Mouse (Mus musculus) activated CD4-positive, CD25-positive, alpha-beta regulatory T cell, adult 4 months (primary cell): ENCODE results near the gene Kat2b. TPM values are rescaled to one million over a fixed set of nuclear protein-coding genes. Genes with fewer than 3 reads are reported as not detected.
A peak's percentile ranks its signal among the peaks of the same experiment; 100 is the strongest.
"Not testable (repeated sequence)": the region's sequence is repeated elsewhere in the genome, so short reads cannot be mapped to it uniquely, and the experiment has no call there.

Experiments used
- ATAC-seq: one replicate; pipeline ENCODE4 v1.8.0; 2017
- polyA plus RNA-seq, 2 experiments: library from polyadenylated mRNA; unstranded; fragments of 100-300 nt; shearing (Covaris generic); gene quantifications; one replicate each; pipeline ENCODE4 v1.2.1; 2017

Kat2b gene
- 10 to 100 TPM; 12.1 to 22.0 TPM for polyA plus RNA-seq

- ATAC-seq, result peak; percentile 4
Observed at GRCm38 (mm10) chr17:53566161-53566918, at the start of gene Kat2b. Gene Kat2b (plus strand): TSS chr17:53566861.

- no peak for ATAC-seq
Observed at GRCm38 (mm10) chr17:53519364-53519763, 47.3 kb upstream of the Kat2b start.

- ATAC-seq, result no peak
Observed at GRCm38 (mm10) chr17:53520509-53520908, 46.2 kb upstream of the Kat2b start.

DNA sequence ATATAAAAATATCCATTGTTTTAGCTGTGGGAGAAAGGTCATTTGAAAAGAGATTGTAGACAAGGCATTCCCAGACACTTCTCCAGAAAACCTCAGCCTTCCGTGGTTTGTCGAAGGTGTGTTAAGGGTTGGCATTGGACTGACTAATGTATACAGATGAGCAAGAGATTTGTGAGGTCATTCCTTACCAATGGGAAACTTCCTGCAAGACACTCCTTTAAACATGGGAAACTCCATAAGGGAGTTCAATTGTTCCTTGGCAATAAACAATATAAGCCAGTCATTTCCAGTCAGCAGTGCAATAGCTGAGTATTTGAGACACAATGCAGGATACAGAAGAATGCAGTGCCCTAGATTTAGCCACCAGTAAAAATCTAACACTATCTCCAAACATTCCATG is 38.6 kb upstream of the Kat2b start:
- no peak for ATAC-seq

- no peak for ATAC-seq
Observed at GRCm38 (mm10) chr17:53531160-53531559, 35.5 kb upstream of the Kat2b start.

DNA sequence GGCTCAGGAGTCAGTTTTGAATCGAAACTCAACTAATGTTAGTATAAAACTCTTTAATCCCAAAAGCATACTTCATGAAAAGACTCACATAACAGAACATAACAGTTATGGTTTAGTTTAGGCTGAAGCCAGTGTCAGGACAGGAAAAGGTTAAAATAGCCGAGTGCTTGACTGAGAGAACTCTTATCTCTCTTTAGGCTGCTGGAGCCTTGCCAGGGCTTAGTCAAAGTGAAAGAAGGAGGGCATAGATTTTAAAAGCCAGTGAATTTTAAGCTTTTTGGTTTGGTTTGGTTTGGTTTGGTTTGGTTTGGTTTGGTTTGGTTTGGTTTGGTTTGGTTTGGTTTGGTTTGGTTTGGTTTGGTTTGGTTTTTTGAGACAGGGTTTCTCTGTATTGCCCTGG is 34.2 kb upstream of the Kat2b start:
- ATAC-seq, result no peak

GRCm38 (mm10) chr17:53539351-53539750 is 27.3 kb upstream of the Kat2b start, which contains the start of gene Pp2d1:
Gene Pp2d1 (minus strand): TSS chr17:53539451.
- ATAC-seq, result not testable (repeated sequence)

DNA sequence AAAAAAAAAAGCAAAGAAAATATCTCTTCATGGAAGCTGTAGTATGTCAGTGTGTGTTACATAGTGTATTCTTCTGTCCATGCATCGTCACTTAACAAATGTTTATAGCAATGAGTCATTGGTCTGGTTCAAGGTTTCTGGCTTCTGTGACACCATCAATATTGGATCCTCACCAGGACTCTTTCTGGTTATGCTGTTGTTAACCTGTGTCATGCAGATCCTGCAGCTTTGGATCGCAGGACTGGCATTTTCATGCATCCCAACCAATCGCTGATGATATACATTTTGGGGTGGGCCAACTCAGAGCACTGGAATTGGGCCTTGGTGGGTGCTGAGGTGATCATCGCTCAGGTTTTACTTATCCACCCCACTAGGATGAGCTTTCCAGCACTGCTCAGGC is 24.1 kb upstream of the Kat2b start:
- ATAC-seq, result no peak

DNA sequence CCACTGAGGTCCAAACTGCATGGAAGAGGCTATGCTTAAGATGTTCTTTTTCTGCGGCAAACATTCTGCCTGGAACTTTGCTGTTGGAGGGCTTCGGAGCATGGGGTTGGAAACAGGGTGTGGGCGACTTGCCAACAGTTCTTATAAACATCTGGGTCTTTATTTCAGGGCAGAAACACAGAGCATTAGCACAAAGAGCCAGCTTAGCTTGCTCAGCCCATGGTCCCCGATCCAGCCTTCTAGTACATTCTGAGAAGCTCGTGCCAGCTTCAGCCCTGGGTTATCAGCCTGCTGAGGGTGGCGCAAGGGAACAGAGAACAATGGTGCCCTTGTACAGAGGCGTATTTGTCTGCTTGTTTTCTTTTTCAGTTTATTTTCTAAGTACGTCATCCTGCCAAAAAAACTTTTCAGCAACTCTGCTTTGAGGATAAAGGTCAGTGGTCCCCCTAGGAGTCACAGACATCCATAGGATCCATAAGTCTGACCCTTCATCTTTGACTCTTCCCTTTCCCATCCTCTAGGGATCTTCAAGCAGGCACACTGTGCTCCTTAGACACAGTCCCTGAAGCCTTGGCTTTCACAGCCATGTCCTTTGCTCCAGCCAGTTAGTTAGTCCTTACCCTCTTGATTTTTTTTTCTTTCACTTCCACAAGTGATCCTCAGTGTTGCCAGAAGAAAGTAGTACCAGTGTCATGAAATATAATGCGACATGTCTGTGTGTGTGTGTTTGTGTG is 22.9 kb upstream of the Kat2b start:
- no peak for ATAC-seq

DNA sequence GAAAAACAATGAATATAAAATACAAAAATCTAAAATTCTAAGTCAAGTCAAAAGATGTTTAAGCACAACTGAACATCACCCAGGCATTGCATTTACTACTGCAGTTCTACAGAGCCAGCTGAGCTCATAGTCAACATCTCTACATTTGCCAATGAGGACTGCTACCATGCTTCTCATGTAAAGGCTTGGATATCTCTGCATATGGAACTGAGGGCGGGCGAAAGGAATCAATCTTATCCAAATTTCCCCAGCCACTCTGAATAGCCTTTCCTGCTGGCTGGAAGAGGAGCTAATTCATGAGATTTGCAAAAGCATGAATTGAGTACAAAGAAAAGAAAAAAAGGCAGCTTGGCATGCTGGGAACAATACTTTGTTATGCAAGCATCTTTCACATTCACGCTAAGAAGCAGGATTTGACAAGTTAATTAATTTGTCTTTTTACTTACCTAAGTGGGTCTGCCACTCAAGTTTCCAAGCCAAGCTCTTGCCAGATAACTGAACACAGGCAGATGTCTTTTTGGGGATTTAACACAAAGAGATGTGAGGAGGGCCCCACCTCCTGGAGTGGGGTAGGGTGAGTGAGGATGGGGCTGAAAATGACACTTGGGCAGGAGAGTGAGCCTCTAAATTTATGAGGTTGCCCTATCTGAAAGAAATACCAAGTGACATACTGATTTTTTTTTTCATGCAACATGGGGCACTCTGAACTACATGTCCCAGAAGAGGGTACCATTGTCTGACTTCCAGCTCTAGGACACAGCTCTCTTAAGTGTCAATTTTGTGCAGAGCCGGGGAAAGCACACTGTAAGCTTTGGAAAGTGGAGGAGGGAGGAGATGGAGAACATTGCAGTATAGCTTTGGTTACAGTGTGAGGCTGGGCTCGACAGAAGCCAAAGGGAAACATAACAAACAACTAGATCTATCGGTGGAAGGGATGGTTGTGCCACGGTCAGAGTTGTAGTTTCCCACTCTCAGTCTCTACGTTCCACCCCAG is 15.1 kb upstream of the Kat2b start:
- no peak for ATAC-seq

DNA sequence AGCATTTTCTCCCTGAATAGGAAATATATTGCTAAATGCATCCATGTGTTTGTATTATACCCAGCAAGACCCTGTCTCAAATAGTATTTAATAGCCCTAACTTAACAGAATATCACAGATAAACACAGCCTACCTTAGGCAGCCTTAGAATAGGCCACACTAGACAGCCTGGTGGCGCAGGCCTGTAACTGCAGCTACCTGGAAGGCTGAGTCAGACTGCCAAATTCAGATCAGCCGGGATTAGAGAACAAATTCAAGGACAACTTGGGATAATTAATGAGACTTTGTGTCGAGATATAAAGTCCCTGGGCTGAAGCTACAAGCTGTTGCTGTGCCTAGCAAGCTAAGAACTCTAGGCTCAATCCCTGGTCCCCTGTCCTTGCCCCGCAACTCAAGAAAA is 12.6 kb upstream of the Kat2b start:
- peak; percentile 46 for ATAC-seq

GRCm38 (mm10) chr17:53554813-53555212 is 11.8 kb upstream of the Kat2b start:
- ATAC-seq, result no peak

- no peak for ATAC-seq
Observed at GRCm38 (mm10) chr17:53557443-53557842, 9.2 kb upstream of the Kat2b start.

DNA sequence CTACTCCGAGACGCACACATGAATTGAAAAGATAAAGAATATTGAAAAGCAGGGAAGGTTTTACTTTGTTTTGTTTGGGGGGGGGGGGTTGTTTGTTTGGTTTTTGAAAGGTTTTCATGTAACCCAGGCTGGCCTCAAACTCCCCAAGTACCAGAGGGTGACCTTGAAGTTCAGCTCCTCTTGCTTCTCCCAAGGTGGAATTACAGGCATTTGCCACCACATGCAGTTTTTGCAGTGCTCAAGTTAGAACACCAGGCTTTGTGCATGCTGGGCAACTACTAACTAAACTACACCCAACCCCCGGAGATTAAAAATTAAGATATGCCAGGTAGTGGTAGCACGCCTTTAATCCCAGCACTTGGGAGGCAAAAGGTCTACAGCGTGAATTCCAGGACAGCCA is 7.0 kb upstream of the Kat2b start:
- ATAC-seq, result no peak

DNA sequence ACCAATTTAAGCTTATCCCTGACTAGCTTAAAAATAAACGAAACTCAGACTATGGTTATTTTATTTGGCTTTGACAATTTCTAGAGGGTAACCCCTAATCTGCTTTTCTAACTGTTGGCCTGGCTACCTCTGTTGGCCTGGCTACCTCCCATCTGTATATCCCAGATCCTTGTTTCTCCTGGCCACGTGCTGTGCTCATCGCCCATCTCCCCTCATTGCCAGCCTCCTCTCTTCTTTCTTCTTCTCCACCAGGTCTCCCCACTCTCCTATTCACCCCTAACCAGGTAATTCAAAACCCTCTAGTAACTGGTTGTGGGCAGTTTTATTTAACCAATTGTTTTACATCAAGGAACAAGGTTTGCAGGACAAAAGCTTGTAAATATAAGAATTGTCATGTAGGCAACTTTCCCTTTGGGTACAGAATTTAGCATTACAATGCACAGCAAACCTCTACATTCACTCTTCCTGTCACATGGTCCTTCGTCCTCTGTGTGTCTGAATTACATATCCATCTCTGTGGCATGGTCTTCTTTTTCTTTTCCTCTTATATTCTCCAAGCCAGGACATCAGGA is 5.1 kb upstream of the Kat2b start:
- ATAC-seq, result no peak

- ATAC-seq, result no peak
Observed at GRCm38 (mm10) chr17:53564837-53565236, 1.8 kb upstream of the Kat2b start.

- ATAC-seq, result peak; percentile 15
Observed at GRCm38 (mm10) chr17:53566919-53567345, 271 bp downstream of the Kat2b start.

GRCm38 (mm10) chr17:53567346-53568101 is 863 bp downstream of the Kat2b start:
- no peak for ATAC-seq

GRCm38 (mm10) chr17:53568118-53568517 is 1.5 kb downstream of the Kat2b start:
- ATAC-seq, result peak; percentile 80

DNA sequence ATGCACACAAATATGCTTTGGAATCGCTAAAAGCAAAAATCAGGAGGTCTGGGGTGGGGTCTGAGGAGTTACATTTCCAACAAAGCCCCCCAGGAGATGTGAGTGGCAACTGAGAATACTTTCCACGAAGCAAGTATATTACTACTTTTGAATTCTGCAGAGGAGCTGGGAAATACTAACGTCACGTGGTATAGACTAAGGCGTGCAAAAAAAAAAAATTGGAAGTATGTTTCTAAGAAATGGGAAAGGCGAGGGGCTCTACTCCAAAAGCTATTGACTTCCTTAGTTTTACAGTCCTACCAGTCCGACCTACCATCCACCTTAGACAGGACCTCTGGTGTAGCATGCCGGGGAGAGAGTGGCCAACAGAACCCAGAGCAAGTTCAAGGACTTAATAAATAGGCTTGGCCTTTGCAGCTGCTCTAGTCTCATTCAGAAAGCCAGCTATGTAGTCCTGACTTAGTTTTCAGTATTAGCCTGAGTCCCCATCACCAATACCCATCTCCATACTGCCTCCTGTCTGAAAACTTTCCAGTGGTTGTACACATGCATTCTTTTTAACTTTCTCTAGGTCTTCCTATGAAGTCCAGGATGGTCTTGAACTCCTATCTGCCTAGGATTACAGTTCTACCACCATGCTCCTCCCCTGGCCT is 2.2 kb downstream of the Kat2b start:
- ATAC-seq, result no peak

- peak; percentile 55 for ATAC-seq
Observed at GRCm38 (mm10) chr17:53569829-53570228, 3.2 kb downstream of the Kat2b start.
